Mouse (Mus musculus) lung, postnatal 0 days (tissue): Measurements from ENCODE around the gene Zfp524.

Experiments
- CTCF ChIP-seq: IDR thresholded peaks from 2 replicates; pipeline ENCODE4 v1.5.1; 2016; ENCODE audit warnings: antibody characterized with exemption, mild to moderate bottlenecking
- EP300 ChIP-seq: IDR thresholded peaks from 2 replicates; pipeline ENCODE4 v1.6.1; 2016; ENCODE audit warnings: antibody characterized with exemption, mild to moderate bottlenecking, control low read depth

DNA sequence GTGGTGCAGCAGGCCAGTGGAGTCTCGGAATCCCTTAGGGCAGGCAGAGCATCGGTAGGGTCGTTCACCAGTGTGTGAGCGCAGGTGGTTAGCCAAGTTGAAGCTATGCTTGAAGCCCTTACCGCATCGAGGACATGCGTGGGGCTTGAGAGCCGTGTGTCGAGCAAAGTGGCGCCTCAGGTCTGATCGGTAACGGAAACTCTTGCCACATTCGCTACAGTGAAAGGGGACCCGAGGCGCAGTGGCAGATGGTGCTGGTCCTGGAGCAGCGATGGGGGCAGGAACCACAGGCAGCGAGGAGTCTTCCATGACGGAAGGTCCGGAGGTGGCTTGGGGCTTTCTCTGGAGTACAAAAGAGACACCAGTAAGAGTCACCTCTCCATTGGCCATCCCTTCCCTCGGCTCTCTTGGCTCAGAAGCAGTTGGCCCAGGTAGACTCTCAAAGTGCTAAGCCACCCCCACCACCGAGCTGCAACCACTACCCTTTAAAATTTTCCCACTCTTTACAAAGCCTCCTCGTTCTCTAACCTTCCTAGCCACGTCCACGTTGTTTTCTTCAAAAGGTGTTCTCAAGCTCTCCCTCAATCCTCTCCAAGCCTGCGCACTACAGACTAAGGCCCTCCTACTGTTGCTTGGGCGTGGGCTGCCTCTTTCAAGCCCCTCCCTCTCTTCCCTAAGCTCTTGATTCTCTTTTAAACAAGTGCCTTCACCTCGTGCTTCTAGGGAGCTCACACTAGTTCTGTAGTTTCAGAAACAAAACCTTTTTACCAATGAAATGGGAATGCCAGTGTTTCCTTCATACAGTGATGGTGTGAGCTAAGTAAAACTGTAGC lies 1.3 kb upstream of the Zfp524 start:
- TF ChIP-seq CTCF: no peak
- TF ChIP-seq EP300: no peak
